Mouse (Mus musculus) embryonic fibroblast, embryonic 13.5 days (primary cell): ENCODE measurements around the gene Pias3.
A peak's percentile ranks its signal among the peaks of the same experiment; 100 is the strongest.

ENCODE experiments used
- CTCF ChIP-seq: IDR thresholded peaks from 2 replicates; pipeline ENCODE4 v1.5.1; 2011; ENCODE audit warnings: mild to moderate bottlenecking, control low read depth, low read length, moderate library complexity, borderline replicate concordance; ENCODE audit not compliant: insufficient read depth
- POLR2A ChIP-seq: IDR thresholded peaks from 2 replicates; pipeline ENCODE4 v1.6.1; 2011; ENCODE audit warnings: low read depth, mild to moderate bottlenecking, control low read depth, low read length, moderate library complexity

DNA sequence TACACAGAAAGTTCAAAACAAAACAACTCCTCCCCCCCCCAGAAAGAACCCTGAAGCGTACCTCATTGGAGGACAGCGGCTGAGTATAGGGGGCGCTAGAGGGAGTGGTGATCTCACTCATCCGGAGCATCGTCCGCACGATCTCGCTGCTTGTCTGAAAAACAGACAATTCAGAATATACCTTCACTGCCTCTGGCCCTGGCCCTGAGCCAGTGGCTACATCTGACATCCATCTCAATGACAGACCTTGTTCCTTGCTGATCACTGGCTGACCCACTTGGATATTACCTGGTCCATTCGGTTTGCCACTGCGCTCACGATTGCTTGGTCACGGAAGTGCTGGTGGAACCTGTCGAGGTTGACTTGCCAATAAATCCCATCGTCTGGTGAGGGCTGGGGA is 23.0 kb downstream of the Pias3 start:
- TF ChIP-seq CTCF, result peak; percentile 39; the same call in 1 of the 2 replicates
- no peak for TF ChIP-seq POLR2A
